Mouse (Mus musculus): ENCODE measurements around the gene Noa1. TPM values are rescaled to one million over a fixed set of nuclear protein-coding genes. Genes with fewer than 3 reads are reported as not detected.

The Noa1 gene
- polyA plus RNA-seq, 1 experiment = 23.1 TPM

GRCm38 (mm10) chr5:77251656-77252055, 58.2 kb downstream of the Noa1 start:
- H3K4me1 ChIP-seq (replicated peaks; ENCODE audit: control insufficient read depth, insufficient read depth, low read length) = no peaks in the 10 kb centered on the region; the same call in 1 of the 2 replicates

GRCm38 (mm10) chr5:77250083-77250482, 59.8 kb downstream of the Noa1 start:
- Histone ChIP-seq H3K27me3 (ENCODE audit: control insufficient read depth, insufficient read depth, low read length) (no peaks in the 10 kb centered on the region), H3K36me3 (ENCODE audit: control insufficient read depth, insufficient read depth, low read length) (no peaks in the 10 kb centered on the region), H3K4me3 (ENCODE audit: control insufficient read depth, insufficient read depth, low read length) (no peak overlapping the region), H3K27ac (ENCODE audit: control insufficient read depth, insufficient read depth, low read length) (no peak overlapping the region), H3K4me1 (replicated peaks; ENCODE audit: control insufficient read depth, insufficient read depth, low read length) (peaks cover 11% of the 10 kb centered on the region)
- no peak for TF ChIP-seq CTCF (IDR thresholded peaks at IDR 0.05; ENCODE audit: borderline replicate concordance, control insufficient read depth, extremely low read depth, insufficient read depth, low read length, poor library complexity)
- TF ChIP-seq POLR2A (IDR thresholded peaks at IDR 0.05; ENCODE audit: control insufficient read depth, extremely low read depth, insufficient read depth, low read length, poor library complexity) = no peak
- no peak for DNase-seq
- WGBS = 82% methylated on average over 9 of the region's 9 CpGs

More at GRCm38 (mm10) chr5:77251656-77252055, 58.2 kb downstream of the Noa1 start:
- Histone ChIP-seq H3K36me3 (ENCODE audit: control insufficient read depth, insufficient read depth, low read length) (no peaks in the 10 kb centered on the region), H3K27ac (ENCODE audit: control insufficient read depth, insufficient read depth, low read length) (no peak overlapping the region), H3K4me3 (ENCODE audit: control insufficient read depth, insufficient read depth, low read length) (no peak overlapping the region), H3K27me3 (ENCODE audit: control insufficient read depth, insufficient read depth, low read length) (no peaks in the 10 kb centered on the region)
- TF ChIP-seq CTCF (IDR thresholded peaks at IDR 0.05; ENCODE audit: borderline replicate concordance, control insufficient read depth, extremely low read depth, insufficient read depth, low read length, poor library complexity) = no peak
- no peak for TF ChIP-seq POLR2A (IDR thresholded peaks at IDR 0.05; ENCODE audit: control insufficient read depth, extremely low read depth, insufficient read depth, low read length, poor library complexity)
- no peak for DNase-seq
- WGBS = 68% methylated on average over 5 of the region's 5 CpGs

DNA sequence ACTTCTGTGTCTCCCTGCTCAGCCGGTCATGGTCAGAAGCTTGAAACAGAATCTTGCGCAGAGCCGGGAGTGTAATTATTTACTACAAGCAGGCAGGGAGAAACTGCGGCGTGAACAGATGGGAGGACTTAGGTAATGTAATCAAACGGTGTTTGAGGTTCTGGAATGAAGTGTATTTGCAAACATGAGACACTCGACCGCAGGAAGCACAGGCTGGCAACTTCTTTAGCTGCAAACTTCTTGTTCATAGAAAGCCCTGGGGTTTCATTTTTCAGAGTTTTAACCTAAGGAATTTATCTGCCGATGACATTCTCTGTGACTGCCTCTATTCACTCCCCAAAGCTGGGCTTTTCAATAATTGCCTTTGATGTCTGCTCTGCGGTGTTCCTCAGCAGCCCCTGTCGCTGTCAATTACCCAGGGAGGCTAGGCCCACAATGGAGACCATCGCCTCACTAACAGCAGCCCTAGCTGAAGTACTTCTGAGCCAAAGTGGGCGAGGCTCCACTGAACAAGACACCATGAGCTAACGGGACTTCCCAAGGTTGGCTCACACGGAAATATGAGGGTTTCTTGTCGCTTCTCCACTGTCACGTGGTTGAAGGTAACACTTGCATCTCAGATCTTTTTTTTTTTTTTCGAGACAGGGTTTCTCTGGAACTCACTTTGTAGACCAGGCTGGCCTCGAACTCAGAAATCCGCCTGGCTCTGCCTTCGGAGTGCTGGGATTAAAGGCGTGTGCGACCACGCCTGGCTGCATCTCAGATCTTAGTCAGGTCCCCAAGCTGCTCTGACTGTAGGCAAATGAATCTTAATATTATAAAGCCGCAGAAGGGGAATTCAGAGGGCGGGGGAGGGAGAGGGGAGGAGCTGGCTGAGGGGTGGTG, 63.9 kb downstream of the Noa1 start:
- WGBS = 24% methylated on average over 26 of the region's 26 CpGs
- TF ChIP-seq CTCF (IDR thresholded peaks at IDR 0.05; ENCODE audit: borderline replicate concordance, control insufficient read depth, extremely low read depth, insufficient read depth, low read length, poor library complexity) (no peak), POLR2A (IDR thresholded peaks at IDR 0.05; ENCODE audit: control insufficient read depth, extremely low read depth, insufficient read depth, low read length, poor library complexity) (no peak)
- DNase-seq = peak; percentile 28
- H3K4me3 ChIP-seq (ENCODE audit: control insufficient read depth, insufficient read depth, low read length) = peak overlapping the region; percentile 16
- no peak overlapping the region for H3K27ac ChIP-seq (ENCODE audit: control insufficient read depth, insufficient read depth, low read length)
- H3K27me3 ChIP-seq (ENCODE audit: control insufficient read depth, insufficient read depth, low read length) = no peaks in the 10 kb centered on the region
- no peaks in the 10 kb centered on the region for H3K36me3 ChIP-seq (ENCODE audit: control insufficient read depth, insufficient read depth, low read length)
- peaks cover 13% of the 10 kb centered on the region for H3K4me1 ChIP-seq (replicated peaks; ENCODE audit: control insufficient read depth, insufficient read depth, low read length)

- H3K36me3 ChIP-seq (ENCODE audit: control insufficient read depth, insufficient read depth, low read length) = no peaks in the 10 kb centered on the region
- peak overlapping the region; percentile 10; the same call in 1 of the 2 replicates for H3K4me3 ChIP-seq (ENCODE audit: control insufficient read depth, insufficient read depth, low read length)
- TF ChIP-seq POLR2A (IDR thresholded peaks at IDR 0.05; ENCODE audit: control insufficient read depth, extremely low read depth, insufficient read depth, low read length, poor library complexity) (no peak), CTCF (IDR thresholded peaks at IDR 0.05; ENCODE audit: borderline replicate concordance, control insufficient read depth, extremely low read depth, insufficient read depth, low read length, poor library complexity) (no peak)
- H3K4me1 ChIP-seq (replicated peaks; ENCODE audit: control insufficient read depth, insufficient read depth, low read length) = peaks cover 13% of the 10 kb centered on the region
- no peaks in the 10 kb centered on the region for H3K27me3 ChIP-seq (ENCODE audit: control insufficient read depth, insufficient read depth, low read length)
- 44% methylated on average over 7 of the region's 7 CpGs for WGBS
- no peak for DNase-seq
- H3K27ac ChIP-seq (ENCODE audit: control insufficient read depth, insufficient read depth, low read length) = no peak overlapping the region
Observed at GRCm38 (mm10) chr5:77245463-77245786, 64.5 kb downstream of the Noa1 start.

GRCm38 (mm10) chr5:77244331-77244987, 65.4 kb downstream of the Noa1 start:
- Histone ChIP-seq H3K36me3 (ENCODE audit: control insufficient read depth, insufficient read depth, low read length) (no peaks in the 10 kb centered on the region), H3K27me3 (ENCODE audit: control insufficient read depth, insufficient read depth, low read length) (no peaks in the 10 kb centered on the region), H3K4me3 (ENCODE audit: control insufficient read depth, insufficient read depth, low read length) (no peak overlapping the region), H3K27ac (ENCODE audit: control insufficient read depth, insufficient read depth, low read length) (no peak overlapping the region), H3K4me1 (replicated peaks; ENCODE audit: control insufficient read depth, insufficient read depth, low read length) (peaks cover 13% of the 10 kb centered on the region)
- WGBS = 36% methylated on average over 8 of the region's 8 CpGs
- no peak for DNase-seq
- TF ChIP-seq POLR2A (IDR thresholded peaks at IDR 0.05; ENCODE audit: control insufficient read depth, extremely low read depth, insufficient read depth, low read length, poor library complexity) (no peak), CTCF (IDR thresholded peaks at IDR 0.05; ENCODE audit: borderline replicate concordance, control insufficient read depth, extremely low read depth, insufficient read depth, low read length, poor library complexity) (no peak)

Other genes with a start within 250 kb of the Noa1 start
- gene Hopx, start 195.0 kb downstream of the Noa1 start, polyA plus RNA-seq (2012; rRNA removed) = 8.1 and 26.1 TPM in 2 replicates
- 0.33 and 1.3 TPM in 2 replicates for gene Spink2, start 98.6 kb downstream of the Noa1 start, polyA plus RNA-seq (2012; rRNA removed)
- 14.0 and 18.4 TPM in 2 replicates for gene Rest, start 44.6 kb downstream of the Noa1 start, polyA plus RNA-seq (2012; rRNA removed)
- 25.8 and 30.4 TPM in 2 replicates for gene Polr2b, start 63 bp upstream of the Noa1 start, polyA plus RNA-seq (2012; rRNA removed)
- gene Igfbp7, start 98.0 kb upstream of the Noa1 start, polyA plus RNA-seq (2012; rRNA removed) = 370 and 442 TPM in 2 replicates